Mouse (Mus musculus): ENCODE results near the gene Cdh4. TPM values are rescaled to one million over a fixed set of nuclear protein-coding genes. Genes with fewer than 3 reads are reported as not detected.

The Cdh4 gene
- polyA plus RNA-seq, 1 experiment from 2014 or later = 8.2 TPM

DNA sequence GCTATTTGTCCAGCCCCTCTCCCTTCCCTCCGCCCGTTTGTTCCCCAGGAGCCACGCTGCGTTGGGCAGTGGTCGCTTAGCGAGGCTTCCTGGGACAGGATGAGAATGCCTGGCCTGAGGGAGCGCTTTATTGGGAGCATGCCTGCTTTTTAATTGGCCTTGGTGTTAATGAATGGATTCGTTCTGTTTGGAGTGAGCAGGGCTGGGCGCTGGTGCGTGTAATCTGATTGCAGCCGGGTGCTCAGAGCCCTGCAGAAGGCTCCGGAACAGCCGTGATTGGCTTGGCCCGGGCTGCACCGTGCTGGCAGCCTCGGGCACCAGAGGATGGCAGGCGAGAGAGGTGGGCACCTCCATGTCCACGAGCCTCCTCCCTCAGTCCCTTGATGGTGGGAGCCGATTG is 95.2 kb downstream of the Cdh4 start:
- 4% methylated on average over 19 of the region's 19 CpGs for WGBS
- peaks cover 16% of the 10 kb centered on the region; the same call in 1 of the 2 replicates for H3K4me1 ChIP-seq (replicated peaks; ENCODE audit: control insufficient read depth, insufficient read depth, low read length)
- no peaks in the 10 kb centered on the region for H3K36me3 ChIP-seq (ENCODE audit: control insufficient read depth, insufficient read depth, low read length)
- H3K4me2 ChIP-seq (replicated peaks; ENCODE audit: low read depth, low read length) = peak overlapping the region; percentile 6; the same call in 1 of the 2 replicates
- ATAC-seq (ENCODE audit: low FRiP score) (peak; percentile 94), DNase-seq (ENCODE audit: low spot score) (peak; percentile 77)
- peak overlapping the region; percentile 61 for H3K27ac ChIP-seq (ENCODE audit: low read depth, low read length)
- H3K4me3 ChIP-seq (ENCODE audit: low read depth, low read length) = no peak overlapping the region
- no peak overlapping the region for H3K9ac ChIP-seq (ENCODE audit: low read depth, low read length)
- no peaks in the 10 kb centered on the region for H3K27me3 ChIP-seq (ENCODE audit: control insufficient read depth, insufficient read depth, low read length)
- H3K9me3 ChIP-seq (ENCODE audit: control insufficient read depth, low read length) = no peaks in the 10 kb centered on the region

DNA sequence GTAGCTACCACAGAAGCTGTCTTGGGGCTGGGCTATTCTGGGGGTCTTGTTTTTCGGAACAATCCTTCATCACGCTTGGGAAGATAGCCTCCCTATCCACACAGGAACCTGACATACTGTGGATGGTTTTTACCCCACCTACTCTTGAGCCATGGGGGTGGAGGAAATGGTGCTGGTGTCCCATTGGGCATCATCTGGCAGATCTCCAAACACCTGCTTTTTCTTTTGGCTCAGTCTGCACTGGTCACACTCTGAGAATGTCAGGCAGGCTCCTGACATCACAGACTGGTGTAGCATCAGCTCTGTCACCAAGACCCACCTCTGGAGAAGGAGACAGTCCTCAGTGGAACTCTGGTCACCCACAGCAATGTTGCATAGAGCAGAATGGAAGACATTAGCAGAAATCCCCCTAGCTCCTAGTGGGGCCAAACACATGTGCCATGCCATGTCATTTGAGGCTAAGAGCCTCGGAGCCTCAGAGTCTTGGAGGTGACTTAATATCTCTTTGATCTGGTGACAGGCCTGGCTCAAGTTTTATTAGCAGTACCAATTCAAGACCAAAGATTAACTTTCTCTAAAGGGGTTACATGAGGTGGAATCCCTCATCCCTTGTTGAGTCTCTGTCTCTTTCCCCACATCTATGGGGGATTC is 95.7 kb downstream of the Cdh4 start:
- ATAC-seq (ENCODE audit: low FRiP score) = peak; percentile 44
- H3K4me2 ChIP-seq (replicated peaks; ENCODE audit: low read depth, low read length) = no peak overlapping the region
- H3K4me3 ChIP-seq (ENCODE audit: low read depth, low read length) = no peak overlapping the region
- peak overlapping the region; percentile 61 for H3K27ac ChIP-seq (ENCODE audit: low read depth, low read length)
- WGBS = 25% methylated on average over 3 of the region's 3 CpGs
- peaks cover 16% of the 10 kb centered on the region; the same call in 1 of the 2 replicates for H3K4me1 ChIP-seq (replicated peaks; ENCODE audit: control insufficient read depth, insufficient read depth, low read length)
- no peaks in the 10 kb centered on the region for H3K27me3 ChIP-seq (ENCODE audit: control insufficient read depth, insufficient read depth, low read length)
- DNase-seq (ENCODE audit: low spot score) = no peak
- no peaks in the 10 kb centered on the region for H3K36me3 ChIP-seq (ENCODE audit: control insufficient read depth, insufficient read depth, low read length)
- no peaks in the 10 kb centered on the region for H3K9me3 ChIP-seq (ENCODE audit: control insufficient read depth, low read length)
- H3K9ac ChIP-seq (ENCODE audit: low read depth, low read length) = no peak overlapping the region

DNA sequence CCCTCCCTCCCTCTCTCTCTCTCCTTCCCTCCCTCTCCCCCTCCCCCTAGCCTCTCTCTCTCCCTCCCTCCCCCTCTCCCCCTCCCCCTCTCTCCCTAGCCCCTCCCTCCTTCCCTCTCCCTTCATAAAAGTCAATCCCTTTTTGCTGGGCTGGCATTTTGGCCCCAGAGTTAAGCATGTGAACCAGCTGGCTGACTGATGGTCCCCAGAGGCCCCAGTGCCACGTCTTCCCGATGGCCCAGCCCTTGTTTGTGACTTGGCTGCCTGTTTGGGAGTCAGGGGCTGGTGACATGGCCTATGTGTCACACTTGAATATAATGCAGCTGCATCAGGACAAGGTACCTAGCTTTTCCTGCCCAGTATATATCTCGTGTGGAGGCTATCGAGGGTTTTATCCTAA is 96.3 kb downstream of the Cdh4 start:
- Histone ChIP-seq H3K27ac (ENCODE audit: low read depth, low read length) (no peak overlapping the region), H3K27me3 (ENCODE audit: control insufficient read depth, insufficient read depth, low read length) (no peaks in the 10 kb centered on the region), H3K9ac (ENCODE audit: low read depth, low read length) (no peak overlapping the region), H3K4me2 (replicated peaks; ENCODE audit: low read depth, low read length) (no peak overlapping the region), H3K9me3 (ENCODE audit: control insufficient read depth, low read length) (no peaks in the 10 kb centered on the region), H3K36me3 (ENCODE audit: control insufficient read depth, insufficient read depth, low read length) (no peaks in the 10 kb centered on the region), H3K4me1 (replicated peaks; ENCODE audit: control insufficient read depth, insufficient read depth, low read length) (peaks cover 16% of the 10 kb centered on the region; the same call in 1 of the 2 replicates), H3K4me3 (ENCODE audit: low read depth, low read length) (no peak overlapping the region)
- WGBS = 48% methylated on average over 4 of the region's 4 CpGs
- no peak for ATAC-seq (ENCODE audit: low FRiP score)
- DNase-seq (ENCODE audit: low spot score) = no peak

DNA sequence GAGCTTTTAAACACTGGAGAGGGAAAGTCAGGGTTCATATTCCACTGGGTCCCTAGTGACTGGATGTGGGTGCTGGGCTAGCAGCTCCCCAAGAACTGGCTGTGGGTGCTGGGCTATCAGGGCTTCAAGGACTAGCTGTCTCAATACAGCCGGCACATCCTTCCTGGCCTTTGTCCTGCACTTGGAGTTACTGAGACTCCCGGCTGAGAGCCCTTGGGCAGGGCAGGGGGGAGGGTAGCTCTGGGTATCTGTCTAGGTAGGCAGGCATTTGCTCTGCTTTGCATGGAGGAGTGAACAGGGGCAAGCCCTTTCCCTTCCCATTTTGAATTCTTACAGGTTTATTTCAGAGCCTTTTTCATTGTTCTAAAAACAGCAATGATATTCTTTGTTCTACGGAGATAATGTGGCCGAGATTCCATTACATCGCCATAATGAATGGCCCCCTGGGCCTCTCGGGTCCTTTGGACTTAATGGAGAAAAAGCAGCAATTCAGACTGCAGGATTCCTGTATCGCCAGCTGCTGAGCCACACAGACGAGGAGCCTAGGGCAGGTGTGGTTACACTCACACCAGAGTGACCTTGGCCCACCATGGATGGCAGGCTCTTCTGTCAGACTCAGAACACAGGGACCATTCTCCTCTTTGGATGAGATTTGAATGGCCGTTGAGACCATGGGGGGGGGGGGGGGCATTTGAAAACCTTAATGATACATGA is 97.5 kb downstream of the Cdh4 start:
- Histone ChIP-seq H3K4me2 (replicated peaks; ENCODE audit: low read depth, low read length) (no peak overlapping the region), H3K36me3 (ENCODE audit: control insufficient read depth, insufficient read depth, low read length) (no peaks in the 10 kb centered on the region), H3K4me1 (replicated peaks; ENCODE audit: control insufficient read depth, insufficient read depth, low read length) (peaks cover 16% of the 10 kb centered on the region; the same call in 1 of the 2 replicates), H3K27me3 (ENCODE audit: control insufficient read depth, insufficient read depth, low read length) (no peaks in the 10 kb centered on the region), H3K27ac (ENCODE audit: low read depth, low read length) (peak overlapping the region; percentile 51; the same call in 1 of the 2 replicates), H3K9ac (ENCODE audit: low read depth, low read length) (no peak overlapping the region), H3K4me3 (ENCODE audit: low read depth, low read length) (no peak overlapping the region), H3K9me3 (ENCODE audit: control insufficient read depth, low read length) (no peaks in the 10 kb centered on the region)
- no peak for ATAC-seq (ENCODE audit: low FRiP score)
- WGBS = 11% methylated on average over 9 of the region's 9 CpGs
- peak; percentile 42 for DNase-seq (ENCODE audit: low spot score)

DNA sequence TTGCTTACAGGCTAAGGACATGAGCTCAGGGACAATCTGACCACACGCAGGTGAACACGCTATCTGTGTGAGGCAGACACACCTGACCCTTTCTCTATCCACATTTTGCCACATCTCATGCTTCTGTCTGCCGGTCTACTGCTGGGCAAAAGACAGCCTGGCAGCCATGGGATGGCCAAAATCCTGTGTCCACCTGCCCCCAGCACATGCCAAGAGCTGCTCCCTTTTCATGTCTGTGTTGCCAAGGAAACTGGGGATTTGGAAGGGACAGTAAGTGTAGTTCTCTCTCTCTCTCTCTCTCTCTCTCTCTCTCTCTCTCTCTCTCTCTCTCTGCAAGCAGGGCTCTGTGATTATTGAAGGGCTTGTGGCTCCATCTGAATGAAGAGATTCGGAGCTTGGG is 98.9 kb downstream of the Cdh4 start:
- no peak overlapping the region for H3K9ac ChIP-seq (ENCODE audit: low read depth, low read length)
- no peak overlapping the region for H3K4me2 ChIP-seq (replicated peaks; ENCODE audit: low read depth, low read length)
- 96% methylated on average over 4 of the region's 4 CpGs for WGBS
- H3K9me3 ChIP-seq (ENCODE audit: control insufficient read depth, low read length) = no peaks in the 10 kb centered on the region
- H3K27ac ChIP-seq (ENCODE audit: low read depth, low read length) = no peak overlapping the region
- no peaks in the 10 kb centered on the region for H3K36me3 ChIP-seq (ENCODE audit: control insufficient read depth, insufficient read depth, low read length)
- DNase-seq (ENCODE audit: low spot score) (no peak), ATAC-seq (ENCODE audit: low FRiP score) (no peak)
- H3K4me3 ChIP-seq (ENCODE audit: low read depth, low read length) = no peak overlapping the region
- no peaks in the 10 kb centered on the region for H3K27me3 ChIP-seq (ENCODE audit: control insufficient read depth, insufficient read depth, low read length)
- H3K4me1 ChIP-seq (replicated peaks; ENCODE audit: control insufficient read depth, insufficient read depth, low read length) = peaks cover 16% of the 10 kb centered on the region; the same call in 1 of the 2 replicates

DNA sequence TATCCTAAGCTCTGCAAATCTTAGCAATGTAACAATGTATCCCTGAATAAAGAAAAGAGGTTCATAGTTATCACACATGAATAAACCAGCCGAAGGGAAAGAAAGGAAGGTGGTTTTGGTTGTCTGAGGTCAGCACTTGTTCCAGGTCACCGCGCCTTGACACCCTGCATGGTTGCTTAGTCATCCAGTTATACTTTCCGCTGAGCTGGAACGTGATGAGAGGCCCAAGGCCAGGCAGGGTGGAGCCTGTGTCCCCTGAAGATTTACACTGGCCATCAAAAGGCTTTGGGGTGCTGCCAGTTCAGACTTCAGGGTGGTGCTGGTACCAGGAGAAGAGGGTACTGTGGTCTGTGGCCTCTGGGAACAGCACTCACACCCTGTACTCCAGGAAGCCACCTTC is 105.4 kb downstream of the Cdh4 start:
- H3K9ac ChIP-seq (ENCODE audit: low read depth, low read length) = no peak overlapping the region
- no peak overlapping the region for H3K4me2 ChIP-seq (replicated peaks; ENCODE audit: low read depth, low read length)
- H3K9me3 ChIP-seq (ENCODE audit: control insufficient read depth, low read length) = no peaks in the 10 kb centered on the region
- no peaks in the 10 kb centered on the region for H3K36me3 ChIP-seq (ENCODE audit: control insufficient read depth, insufficient read depth, low read length)
- H3K4me1 ChIP-seq (replicated peaks; ENCODE audit: control insufficient read depth, insufficient read depth, low read length) = no peaks in the 10 kb centered on the region
- no peaks in the 10 kb centered on the region for H3K27me3 ChIP-seq (ENCODE audit: control insufficient read depth, insufficient read depth, low read length)
- no peak overlapping the region for H3K4me3 ChIP-seq (ENCODE audit: low read depth, low read length)
- ATAC-seq (ENCODE audit: low FRiP score) (no peak), DNase-seq (ENCODE audit: low spot score) (no peak)
- 63% methylated on average over 5 of the region's 5 CpGs for WGBS
- H3K27ac ChIP-seq (ENCODE audit: low read depth, low read length) = no peak overlapping the region

DNA sequence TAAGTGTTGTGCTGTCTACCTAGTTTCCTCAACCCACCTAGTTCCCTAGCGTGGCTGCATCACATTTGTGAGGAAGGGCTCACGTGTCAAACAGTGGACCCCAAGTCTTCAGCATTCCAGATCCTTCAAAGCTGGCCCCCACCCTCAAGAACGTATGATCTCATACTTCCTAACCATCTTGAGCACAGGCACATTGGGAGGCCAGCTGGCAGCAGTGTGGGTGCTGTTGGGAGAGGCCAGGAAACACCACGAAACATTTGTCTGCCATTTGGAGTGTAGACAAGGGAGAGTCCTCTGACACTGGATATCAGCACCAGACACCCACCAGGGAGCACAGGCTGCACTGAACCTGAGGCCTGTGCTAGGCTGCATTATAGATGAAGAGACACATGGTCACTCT is 113.7 kb downstream of the Cdh4 start:
- no peaks in the 10 kb centered on the region for H3K36me3 ChIP-seq (ENCODE audit: control insufficient read depth, insufficient read depth, low read length)
- H3K9me3 ChIP-seq (ENCODE audit: control insufficient read depth, low read length) = no peaks in the 10 kb centered on the region
- no peaks in the 10 kb centered on the region for H3K27me3 ChIP-seq (ENCODE audit: control insufficient read depth, insufficient read depth, low read length)
- H3K27ac ChIP-seq (ENCODE audit: low read depth, low read length) = no peak overlapping the region
- H3K9ac ChIP-seq (ENCODE audit: low read depth, low read length) = no peak overlapping the region
- ATAC-seq (ENCODE audit: low FRiP score) = no peak
- H3K4me1 ChIP-seq (replicated peaks; ENCODE audit: control insufficient read depth, insufficient read depth, low read length) = no peaks in the 10 kb centered on the region
- WGBS = 76% methylated on average over 4 of the region's 4 CpGs
- DNase-seq (ENCODE audit: low spot score) = no peak
- no peak overlapping the region for H3K4me2 ChIP-seq (replicated peaks; ENCODE audit: low read depth, low read length)
- H3K4me3 ChIP-seq (ENCODE audit: low read depth, low read length) = no peak overlapping the region

DNA sequence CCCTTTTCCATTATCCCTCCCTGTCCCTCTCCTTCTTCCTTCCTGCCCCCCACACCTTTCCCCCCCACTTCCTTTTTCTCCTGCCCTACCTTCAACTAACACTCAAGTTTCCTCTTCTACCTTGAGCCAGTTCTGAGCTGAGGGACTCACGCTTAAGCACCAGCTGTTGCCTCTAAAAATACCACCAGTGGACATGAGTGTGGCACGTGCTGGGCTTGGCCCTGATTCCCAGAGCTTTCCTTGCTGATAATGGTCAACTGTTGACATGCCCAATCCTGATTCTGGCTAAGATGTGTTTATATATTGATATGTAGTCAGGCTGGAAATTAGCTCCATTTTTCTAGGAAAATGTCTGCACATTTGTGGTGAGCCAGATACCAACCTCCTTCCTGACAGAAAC is 120.1 kb downstream of the Cdh4 start:
- Histone ChIP-seq H3K27me3 (ENCODE audit: control insufficient read depth, insufficient read depth, low read length) (no peaks in the 10 kb centered on the region), H3K9me3 (ENCODE audit: control insufficient read depth, low read length) (no peaks in the 10 kb centered on the region), H3K4me3 (ENCODE audit: low read depth, low read length) (no peak overlapping the region), H3K27ac (ENCODE audit: low read depth, low read length) (no peak overlapping the region), H3K9ac (ENCODE audit: low read depth, low read length) (no peak overlapping the region), H3K4me2 (replicated peaks; ENCODE audit: low read depth, low read length) (no peak overlapping the region), H3K4me1 (replicated peaks; ENCODE audit: control insufficient read depth, insufficient read depth, low read length) (no peaks in the 10 kb centered on the region), H3K36me3 (ENCODE audit: control insufficient read depth, insufficient read depth, low read length) (no peaks in the 10 kb centered on the region)
- DNase-seq (ENCODE audit: low spot score) (no peak), ATAC-seq (ENCODE audit: low FRiP score) (no peak)
- WGBS = 85% methylated on average over 2 of the region's 2 CpGs

DNA sequence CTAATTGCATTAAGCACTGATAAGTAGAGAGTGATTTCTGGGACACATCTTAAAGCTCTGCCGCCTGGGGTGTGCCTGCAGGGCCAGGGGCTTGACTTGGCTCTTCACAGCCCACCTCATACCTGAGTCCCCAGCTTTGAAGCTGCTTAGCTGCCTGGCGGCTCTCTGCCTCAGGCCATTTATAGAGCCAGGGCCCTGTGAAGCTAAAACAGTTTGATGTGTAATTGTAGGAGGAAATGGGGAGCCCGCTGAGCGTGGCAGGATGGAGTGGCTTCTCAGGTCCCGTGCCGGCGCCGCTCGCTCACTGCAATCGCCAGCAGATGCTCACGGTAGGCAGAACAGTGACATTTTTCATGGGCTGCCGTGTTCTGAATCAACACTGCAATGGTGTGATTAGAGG is 123.4 kb downstream of the Cdh4 start:
- Histone ChIP-seq H3K4me2 (replicated peaks; ENCODE audit: low read depth, low read length) (no peak overlapping the region), H3K9me3 (ENCODE audit: control insufficient read depth, low read length) (no peaks in the 10 kb centered on the region), H3K27me3 (ENCODE audit: control insufficient read depth, insufficient read depth, low read length) (no peaks in the 10 kb centered on the region), H3K9ac (ENCODE audit: low read depth, low read length) (no peak overlapping the region), H3K36me3 (ENCODE audit: control insufficient read depth, insufficient read depth, low read length) (no peaks in the 10 kb centered on the region), H3K27ac (ENCODE audit: low read depth, low read length) (no peak overlapping the region), H3K4me3 (ENCODE audit: low read depth, low read length) (no peak overlapping the region), H3K4me1 (replicated peaks; ENCODE audit: control insufficient read depth, insufficient read depth, low read length) (no peaks in the 10 kb centered on the region)
- DNase-seq (ENCODE audit: low spot score) (no peak), ATAC-seq (ENCODE audit: low FRiP score) (no peak)
- 41% methylated on average over 12 of the region's 12 CpGs for WGBS

Measured in hindbrain, embryonic 11.5 days (tissue).